Mouse (Mus musculus): ENCODE measurements around the gene Aktip.
A peak's percentile ranks its signal among the peaks of the same experiment; 100 is the strongest.

The Aktip gene

GRCm38 (mm10) chr8:91118131-91118530 lies 81.6 kb downstream of the Aktip start:
- no peak for DNase-seq

DNA sequence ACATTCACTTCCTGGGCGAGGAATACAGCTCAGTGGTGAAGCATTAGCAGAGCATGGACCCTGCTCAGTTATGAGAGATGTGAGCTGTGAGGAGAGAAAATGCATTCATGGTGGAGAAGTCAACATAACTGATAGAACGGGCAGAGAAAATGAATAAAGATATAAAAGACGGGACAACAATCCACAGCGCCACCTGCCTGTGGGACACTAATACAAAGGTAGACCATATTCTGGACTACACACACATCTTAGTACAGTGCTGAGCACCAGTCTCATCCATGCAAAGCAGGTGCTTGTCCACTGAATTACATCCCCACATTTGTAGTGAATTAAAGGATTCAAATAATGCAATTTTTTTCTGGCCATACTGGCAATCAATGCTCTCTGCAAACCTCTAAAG lies 82.2 kb downstream of the Aktip start:
- no peak for DNase-seq

DNA sequence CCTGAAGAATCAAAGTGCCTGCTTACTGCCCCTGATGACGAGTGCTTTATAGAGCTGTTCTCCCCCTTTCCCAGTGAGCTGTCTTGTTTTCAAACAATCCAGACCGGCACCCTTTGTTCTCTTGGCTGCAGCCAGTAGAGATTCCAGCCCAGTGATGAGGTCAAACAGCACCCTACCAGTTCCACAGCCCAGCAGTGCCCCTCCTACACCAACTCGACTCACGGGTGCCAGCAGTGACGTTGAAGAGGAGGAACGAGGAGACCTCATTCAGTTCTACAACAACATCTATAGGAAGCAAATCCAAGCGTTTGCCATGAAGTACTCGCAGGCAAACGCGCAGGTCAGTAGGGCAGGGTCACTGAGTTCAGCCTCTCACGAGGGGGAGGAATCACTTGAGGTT lies 84.9 kb downstream of the Aktip start:
- no peak for DNase-seq

- no peak for DNase-seq
Observed at GRCm38 (mm10) chr8:91114428-91114827, 85.3 kb downstream of the Aktip start.

GRCm38 (mm10) chr8:91111868-91112477 lies 87.8 kb downstream of the Aktip start:
- no peak for DNase-seq

GRCm38 (mm10) chr8:91106271-91106670 lies 93.5 kb downstream of the Aktip start:
- no peak for DNase-seq

DNA sequence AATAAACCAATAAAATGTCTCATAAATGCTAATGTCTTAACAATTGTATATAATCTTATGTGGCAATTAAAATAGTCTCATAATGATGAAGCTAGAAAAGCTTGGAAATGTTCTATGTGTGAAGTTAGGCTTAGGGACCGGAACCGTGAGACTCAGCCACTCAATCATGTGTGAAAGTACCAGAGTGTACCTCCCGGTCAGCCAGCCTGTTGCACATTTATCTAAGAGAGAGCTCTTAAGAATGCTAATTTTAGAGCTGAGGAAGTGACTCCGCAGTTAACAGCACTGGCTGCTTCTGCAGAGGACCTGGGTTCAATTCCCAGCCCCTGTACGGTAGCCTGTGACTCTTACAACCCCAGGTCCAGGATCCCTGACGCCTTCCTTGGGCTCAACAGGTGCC lies 101.7 kb downstream of the Aktip start:
- peak in 1 of 2 experiments; percentile 42 for DNase-seq

DNA sequence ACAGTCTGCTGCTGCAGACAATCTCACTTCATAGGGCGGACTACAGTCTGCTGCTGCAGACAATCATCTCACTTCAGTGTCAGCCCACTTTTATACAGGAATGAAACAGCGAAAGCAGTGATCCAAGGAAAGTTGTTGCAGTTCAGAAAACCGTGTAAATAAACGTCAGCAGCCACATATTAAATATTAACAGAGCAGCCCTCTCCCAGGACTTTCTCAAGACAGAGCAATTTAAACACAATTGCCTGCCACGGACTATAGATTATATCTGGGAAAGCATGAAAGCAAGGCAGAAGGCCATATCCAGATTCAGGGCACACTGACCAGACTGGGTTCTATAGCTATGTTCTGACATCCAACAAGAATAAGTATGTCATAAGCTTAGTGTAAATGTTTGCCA lies 105.6 kb downstream of the Aktip start:
- peak; percentile 41 to 57 for DNase-seq

GRCm38 (mm10) chr8:91089601-91090000 lies 110.2 kb downstream of the Aktip start:
- no peak for DNase-seq

DNA sequence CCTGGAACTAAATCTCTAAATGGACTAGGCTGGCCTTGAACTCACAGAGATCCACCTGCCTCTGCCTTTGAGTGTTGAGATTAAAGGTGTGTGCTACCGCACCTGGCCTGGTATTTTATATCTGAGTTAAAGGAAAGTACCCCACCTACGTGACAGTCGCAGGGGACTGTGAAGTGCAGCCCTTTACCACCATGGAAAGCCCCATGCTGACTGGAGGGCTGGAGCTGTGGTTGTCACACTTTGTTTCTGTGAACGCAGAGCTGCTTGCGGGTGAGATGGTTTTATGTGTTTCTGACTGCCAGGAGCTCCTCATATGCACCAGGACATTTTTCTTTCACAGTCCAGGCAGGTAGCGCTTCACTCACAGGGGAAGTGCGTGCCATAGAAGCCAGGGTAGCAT lies 111.3 kb downstream of the Aktip start:
- no peak for DNase-seq

DNA sequence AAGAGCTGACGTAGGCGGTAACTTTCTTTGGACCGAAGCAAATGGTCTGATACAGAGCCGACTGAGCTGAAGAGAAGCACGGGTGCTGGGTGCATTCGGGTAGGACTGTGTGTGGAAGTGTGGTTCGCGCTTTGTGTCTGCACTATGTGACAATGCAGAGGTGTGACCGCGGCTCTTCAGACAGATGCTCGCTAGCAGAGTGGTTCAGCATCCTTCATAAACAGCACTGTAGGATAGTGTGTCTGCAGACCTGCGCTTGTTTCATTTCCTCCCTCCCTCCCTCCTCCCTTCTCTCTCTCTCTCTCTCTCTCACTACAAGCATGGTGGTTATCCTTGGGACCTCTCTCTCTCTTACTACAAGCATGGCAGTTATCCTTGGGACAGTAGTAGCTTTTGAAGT lies 117.3 kb downstream of the Aktip start:
- DNase-seq: no peak

GRCm38 (mm10) chr8:91081911-91082310 lies 117.9 kb downstream of the Aktip start:
- no peak for DNase-seq

DNA sequence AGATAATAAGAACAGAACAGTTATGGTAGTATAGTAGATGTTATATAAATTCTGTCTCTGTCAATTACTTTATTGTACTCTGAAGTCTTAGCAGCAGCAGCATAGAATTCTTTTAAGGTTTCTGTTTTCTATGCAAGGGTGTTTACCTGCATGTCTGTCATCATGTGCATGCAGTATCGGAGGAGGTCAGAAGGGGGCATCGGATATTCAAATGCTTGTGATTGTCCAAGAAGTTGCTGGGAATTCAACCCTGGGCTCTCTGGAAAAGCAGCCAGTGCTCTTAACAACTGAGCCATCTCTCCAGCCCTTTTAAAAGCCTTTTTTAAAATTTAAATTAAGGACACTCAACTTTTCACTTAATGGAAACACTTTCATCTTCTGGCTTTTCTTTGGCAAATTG lies 120.1 kb downstream of the Aktip start:
- no peak for DNase-seq

DNA sequence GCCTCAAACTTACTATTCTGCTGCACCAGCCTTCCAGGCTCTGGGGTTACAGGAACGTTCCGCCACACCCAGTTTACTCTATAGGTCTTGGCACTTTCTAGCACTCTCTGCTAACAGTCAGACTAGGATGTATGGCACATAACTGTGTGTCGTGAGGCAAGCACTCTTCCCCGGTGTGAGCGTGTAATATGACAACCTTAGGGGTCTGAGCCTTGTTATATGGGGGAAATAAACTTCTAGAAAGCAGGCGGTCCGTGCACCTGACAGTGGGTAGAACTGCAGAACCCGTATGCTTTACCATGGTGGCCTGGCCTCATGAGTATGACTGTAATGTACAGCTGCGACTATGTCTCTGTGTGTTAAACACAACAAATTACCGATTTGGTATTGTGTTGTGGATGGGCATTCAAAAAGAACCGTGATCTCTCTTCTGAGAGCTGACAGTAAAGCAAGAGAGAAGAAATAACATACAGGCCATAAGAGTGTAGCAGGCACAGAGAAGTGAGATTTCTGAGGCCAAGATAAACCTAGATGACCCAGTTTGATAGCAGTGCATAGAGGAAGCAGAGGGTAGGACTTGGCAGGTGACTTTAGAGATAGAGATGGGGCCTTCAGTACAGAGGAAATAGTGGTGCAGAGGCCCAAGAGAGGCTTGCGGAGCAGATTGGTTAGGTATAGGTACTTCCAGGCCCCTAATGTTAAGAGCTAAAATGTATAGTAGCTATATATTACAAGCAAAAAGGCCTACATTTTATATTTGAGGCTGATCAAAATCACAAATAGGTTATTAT lies 122.5 kb downstream of the Aktip start:
- DNase-seq: no peak

DNA sequence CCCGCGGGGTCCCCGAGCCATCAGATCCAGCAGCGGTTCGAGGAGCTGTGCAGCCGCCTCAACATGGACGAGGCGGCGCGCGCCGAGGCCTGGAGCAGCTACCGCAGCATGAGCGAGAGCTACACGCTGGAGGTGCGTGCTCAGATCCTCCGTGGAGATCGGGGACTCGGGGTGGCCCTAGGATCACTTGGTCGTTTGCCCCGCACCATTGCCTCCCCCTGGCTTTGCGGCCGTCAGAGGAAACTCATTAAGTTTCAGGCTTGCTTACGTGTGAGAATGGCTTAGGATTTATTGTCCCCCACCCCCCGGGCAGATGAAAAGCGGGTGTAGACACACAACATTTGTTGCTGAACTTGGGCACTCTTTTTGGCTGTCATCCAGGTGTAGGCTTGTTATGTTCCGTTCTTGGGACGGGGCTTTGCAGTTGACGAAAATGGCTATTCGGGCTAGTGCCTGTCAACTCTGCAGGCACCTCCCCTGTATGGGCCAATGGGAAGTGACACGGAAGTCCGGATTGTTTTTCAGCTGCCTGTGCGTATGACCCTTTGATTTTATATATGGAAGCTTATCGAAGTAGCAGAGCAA lies 129.4 kb downstream of the Aktip start:
- peak; percentile 88 to 92 for DNase-seq

GRCm38 (mm10) chr8:91069834-91070233 lies 129.9 kb downstream of the Aktip start, which contains the start of gene Rbl2:
Gene Rbl2, plus strand, starts transcription at chr8:91070057.
- peak; percentile 95 for DNase-seq

GRCm38 (mm10) chr8:91069407-91069806 lies 130.4 kb downstream of the Aktip start:
- peak in 1 of 2 experiments; percentile 33 for DNase-seq

DNA sequence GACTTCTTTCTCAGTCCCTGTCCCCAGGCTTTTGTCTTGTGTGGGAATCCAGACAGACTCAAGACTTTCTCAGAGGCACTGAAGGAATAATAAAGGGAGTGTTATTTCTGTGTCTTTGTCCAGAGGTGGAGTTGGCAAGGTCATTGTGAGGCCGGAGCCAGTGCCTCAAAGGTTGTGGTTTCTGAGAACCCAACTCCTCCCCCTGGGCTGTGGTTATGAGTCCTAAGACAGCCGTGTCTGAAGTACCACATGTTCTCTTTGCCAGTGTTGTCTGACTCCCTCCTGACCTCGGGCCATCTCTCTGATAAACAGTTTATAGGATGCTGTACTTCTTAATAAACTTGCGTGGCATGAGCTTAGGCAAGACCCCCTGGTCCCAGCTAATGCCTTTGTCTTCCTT lies 134.6 kb downstream of the Aktip start:
- DNase-seq: no peak

Data from kidney, adult 8-10 months (tissue).